Mouse (Mus musculus): ENCODE data around the gene Dnmt1. TPM values are rescaled to one million over a fixed set of nuclear protein-coding genes. Genes with fewer than 3 reads are reported as not detected.

The Dnmt1 gene
- total and polyA plus RNA-seq, 3 experiments: 148 to 209 (median 197) TPM

- no peak for TF ChIP-seq GATA1 (IDR thresholded peaks at IDR 0.05; ENCODE audit: borderline replicate concordance, low read length)
- no peak for TF ChIP-seq TAL1 (conservative IDR thresholded peaks at IDR 0.05; ENCODE audit: low read depth, low read length)
- no peak for TF ChIP-seq CTCF (IDR thresholded peaks at IDR 0.05; ENCODE audit: low read depth, low read length)
- TF ChIP-seq GATA2 (IDR thresholded peaks at IDR 0.05; ENCODE audit: borderline replicate concordance, low read depth, low read length): no peak
- TF ChIP-seq POLR2AphosphoS5 (IDR thresholded peaks at IDR 0.05; ENCODE audit: insufficient replicate concordance, low read depth, low read length): no peak
- no peak for ATAC-seq (ENCODE audit: extremely low read depth, insufficient number of reproducible peaks, low FRiP score, poor library complexity, severe bottlenecking)
- Histone ChIP-seq H3K4me3 (ENCODE audit: low read depth, low read length) (no peak overlapping the region), H3K36me3 (replicated peaks) (peaks cover 39% of the 10 kb centered on the region), H3K9me3 (replicated peaks) (no peaks in the 10 kb centered on the region), H3K4me1 (ENCODE audit: insufficient read depth, low read depth, low read length) (peaks cover 22% of the 10 kb centered on the region), H3K27me3 (ENCODE audit: insufficient read depth, low read length) (no peaks in the 10 kb centered on the region; the same call in 1 of the 2 replicates)
- DNase-seq (ENCODE audit: low spot score): no peak
These were observed 6.3 kb upstream of the Dnmt1 start for GRCm38 (mm10) chr9:20966008-20966407.

- H3K27me3 ChIP-seq (ENCODE audit: insufficient read depth, low read length): peaks cover 3% of the 10 kb centered on the region
- peaks cover 22% of the 10 kb centered on the region for H3K4me1 ChIP-seq (ENCODE audit: insufficient read depth, low read depth, low read length)
- no peak for TF ChIP-seq GATA2 (IDR thresholded peaks at IDR 0.05; ENCODE audit: borderline replicate concordance, low read depth, low read length)
- no peak for TF ChIP-seq POLR2AphosphoS5 (IDR thresholded peaks at IDR 0.05; ENCODE audit: insufficient replicate concordance, low read depth, low read length)
- no peak overlapping the region for H3K4me3 ChIP-seq (ENCODE audit: low read depth, low read length)
- H3K9me3 ChIP-seq (replicated peaks): no peaks in the 10 kb centered on the region
- no peak for DNase-seq (ENCODE audit: low spot score)
- H3K36me3 ChIP-seq (replicated peaks): peaks cover 39% of the 10 kb centered on the region
- ATAC-seq (ENCODE audit: extremely low read depth, insufficient number of reproducible peaks, low FRiP score, poor library complexity, severe bottlenecking): no peak
These were observed 5.9 kb upstream of the Dnmt1 start for GRCm38 (mm10) chr9:20965606-20966005.

- no peak overlapping the region for H3K4me3 ChIP-seq (ENCODE audit: low read depth, low read length)
- ATAC-seq (ENCODE audit: extremely low read depth, insufficient number of reproducible peaks, low FRiP score, poor library complexity, severe bottlenecking): no peak
- H3K36me3 ChIP-seq (replicated peaks): peaks cover 13% of the 10 kb centered on the region
- DNase-seq (ENCODE audit: low spot score): no peak
- peaks cover 16% of the 10 kb centered on the region for H3K4me1 ChIP-seq (ENCODE audit: insufficient read depth, low read depth, low read length)
- TF ChIP-seq CTCF (IDR thresholded peaks at IDR 0.05; ENCODE audit: low read depth, low read length): no peak
- TF ChIP-seq GATA1 (IDR thresholded peaks at IDR 0.05; ENCODE audit: borderline replicate concordance, low read length): no peak
- TF ChIP-seq TAL1 (conservative IDR thresholded peaks at IDR 0.05; ENCODE audit: low read depth, low read length): no peak
- no peak for TF ChIP-seq POLR2AphosphoS5 (IDR thresholded peaks at IDR 0.05; ENCODE audit: insufficient replicate concordance, low read depth, low read length)
- TF ChIP-seq GATA2 (IDR thresholded peaks at IDR 0.05; ENCODE audit: borderline replicate concordance, low read depth, low read length): no peak
- H3K9me3 ChIP-seq (replicated peaks): no peaks in the 10 kb centered on the region
- H3K27me3 ChIP-seq (ENCODE audit: insufficient read depth, low read length): peaks cover 30% of the 10 kb centered on the region
These were observed 1.9 kb upstream of the Dnmt1 start for GRCm38 (mm10) chr9:20961557-20961956.

DNA sequence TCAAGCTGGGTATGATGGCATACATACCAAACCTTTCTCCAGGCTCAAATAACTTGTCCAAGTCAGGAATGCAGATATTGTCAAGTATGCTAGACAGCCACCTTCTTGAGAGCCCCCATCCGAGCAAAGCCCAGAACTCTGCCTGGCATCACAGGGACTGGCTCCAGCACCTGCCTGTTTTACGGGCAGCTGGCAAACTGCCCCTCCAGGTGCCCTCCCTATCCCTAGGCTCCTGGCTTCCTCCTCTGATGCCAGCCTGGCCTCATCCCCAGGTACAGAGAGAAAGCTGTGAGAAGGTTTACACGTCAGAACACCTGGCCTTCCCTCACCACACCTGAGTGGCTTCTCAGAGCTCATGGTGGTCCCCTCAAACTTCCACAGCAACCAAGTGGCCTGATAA, 2.7 kb downstream of the Dnmt1 start:
- ATAC-seq (ENCODE audit: extremely low read depth, insufficient number of reproducible peaks, low FRiP score, poor library complexity, severe bottlenecking) (no peak), DNase-seq (ENCODE audit: low spot score) (no peak)
- no peak for TF ChIP-seq CTCF (IDR thresholded peaks at IDR 0.05; ENCODE audit: low read depth, low read length)
- TF ChIP-seq GATA2 (IDR thresholded peaks at IDR 0.05; ENCODE audit: borderline replicate concordance, low read depth, low read length): no peak
- no peak for TF ChIP-seq GATA1 (IDR thresholded peaks at IDR 0.05; ENCODE audit: borderline replicate concordance, low read length)
- TF ChIP-seq POLR2AphosphoS5 (IDR thresholded peaks at IDR 0.05; ENCODE audit: insufficient replicate concordance, low read depth, low read length): no peak
- TF ChIP-seq TAL1 (conservative IDR thresholded peaks at IDR 0.05; ENCODE audit: low read depth, low read length): no peak
- Histone ChIP-seq H3K9me3 (replicated peaks) (no peaks in the 10 kb centered on the region), H3K4me1 (ENCODE audit: insufficient read depth, low read depth, low read length) (peaks cover 9% of the 10 kb centered on the region), H3K27me3 (ENCODE audit: insufficient read depth, low read length) (peaks cover 34% of the 10 kb centered on the region), H3K36me3 (replicated peaks) (no peaks in the 10 kb centered on the region), H3K4me3 (ENCODE audit: low read depth, low read length) (no peak overlapping the region)

DNA sequence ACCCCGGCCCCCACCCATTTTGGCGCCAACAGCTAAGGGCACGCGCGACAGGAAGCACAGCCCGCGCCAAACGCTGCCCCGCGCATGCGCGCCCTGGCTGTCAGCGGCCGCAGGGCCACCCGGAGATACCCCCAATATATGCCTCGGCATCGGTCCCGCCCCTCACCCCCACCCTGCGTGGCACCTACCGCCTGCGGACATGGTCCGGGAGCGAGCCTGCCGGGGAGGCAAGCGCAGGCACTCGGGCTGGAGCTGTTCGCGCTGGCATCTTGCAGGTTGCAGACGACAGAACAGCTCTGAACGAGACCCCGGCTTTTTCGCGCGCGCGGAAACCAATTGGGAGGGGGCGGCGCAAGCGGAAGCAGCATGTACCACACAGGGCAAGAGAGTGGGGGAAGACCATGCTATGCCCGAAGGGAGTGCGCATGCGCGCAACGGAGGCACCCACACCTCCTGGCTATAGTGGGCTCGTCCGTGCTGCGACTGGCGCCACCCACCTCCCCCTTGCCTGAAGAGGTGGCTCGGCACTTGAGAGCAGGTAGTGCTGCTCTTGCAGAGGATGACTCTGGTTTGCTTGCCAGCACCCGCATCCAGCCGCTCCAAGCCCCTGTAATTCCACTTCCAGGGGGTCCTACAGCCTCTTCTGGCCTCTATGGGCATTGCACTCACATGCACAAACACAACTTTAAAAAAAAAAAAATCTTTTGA, 7.0 kb downstream of the Dnmt1 start:
- H3K27me3 ChIP-seq (ENCODE audit: insufficient read depth, low read length): peaks cover 10% of the 10 kb centered on the region
- peak; percentile 89 for DNase-seq (ENCODE audit: low spot score)
- ATAC-seq (ENCODE audit: extremely low read depth, insufficient number of reproducible peaks, low FRiP score, poor library complexity, severe bottlenecking): peak; percentile 92
- no peak for TF ChIP-seq CTCF (IDR thresholded peaks at IDR 0.05; ENCODE audit: low read depth, low read length)
- no peak for TF ChIP-seq POLR2AphosphoS5 (IDR thresholded peaks at IDR 0.05; ENCODE audit: insufficient replicate concordance, low read depth, low read length)
- TF ChIP-seq GATA2 (IDR thresholded peaks at IDR 0.05; ENCODE audit: borderline replicate concordance, low read depth, low read length): no peak
- no peak for TF ChIP-seq TAL1 (conservative IDR thresholded peaks at IDR 0.05; ENCODE audit: low read depth, low read length)
- no peak for TF ChIP-seq GATA1 (IDR thresholded peaks at IDR 0.05; ENCODE audit: borderline replicate concordance, low read length)
- no peaks in the 10 kb centered on the region for H3K9me3 ChIP-seq (replicated peaks)
- peak overlapping the region; percentile 89 for H3K4me3 ChIP-seq (ENCODE audit: low read depth, low read length)
- peaks cover 38% of the 10 kb centered on the region for H3K36me3 ChIP-seq (replicated peaks)
- peaks cover 46% of the 10 kb centered on the region for H3K4me1 ChIP-seq (ENCODE audit: insufficient read depth, low read depth, low read length)

DNA sequence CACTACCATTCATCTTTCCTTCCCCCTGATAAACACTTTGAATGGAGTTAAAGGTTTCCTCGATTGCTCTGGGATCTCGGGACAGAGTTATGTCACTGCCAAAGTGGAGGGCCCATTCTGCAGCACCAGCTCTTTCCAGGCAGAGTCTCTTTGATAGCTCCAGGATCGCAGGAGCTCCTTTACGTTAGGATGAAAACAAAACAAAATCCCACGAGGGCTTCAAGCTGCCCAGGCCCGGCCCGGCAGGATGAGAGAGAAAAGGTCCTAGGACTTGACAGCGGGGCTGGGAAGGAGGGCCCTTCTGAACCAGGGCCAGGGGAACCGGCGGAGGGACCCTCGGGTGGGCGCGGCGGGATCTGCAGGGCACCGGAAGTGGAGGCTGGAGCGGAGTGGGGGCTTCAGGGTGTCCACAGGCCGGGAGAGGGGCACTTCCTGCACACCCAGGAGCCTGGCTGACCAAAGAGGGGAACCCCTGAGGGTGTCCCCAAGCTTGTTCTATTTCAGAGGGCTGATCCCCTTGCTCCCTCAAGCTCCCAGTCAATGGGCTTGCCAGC, 7.6 kb downstream of the Dnmt1 start:
- ATAC-seq (ENCODE audit: extremely low read depth, insufficient number of reproducible peaks, low FRiP score, poor library complexity, severe bottlenecking): no peak
- peaks cover 8% of the 10 kb centered on the region for H3K27me3 ChIP-seq (ENCODE audit: insufficient read depth, low read length)

More for the DNA sequence above, 7.6 kb downstream of the Dnmt1 start:
- H3K4me1 ChIP-seq (ENCODE audit: insufficient read depth, low read depth, low read length): peaks cover 52% of the 10 kb centered on the region
- TF ChIP-seq CTCF (IDR thresholded peaks at IDR 0.05; ENCODE audit: low read depth, low read length) (no peak), TAL1 (conservative IDR thresholded peaks at IDR 0.05; ENCODE audit: low read depth, low read length) (no peak)
- H3K4me3 ChIP-seq (ENCODE audit: low read depth, low read length): peak overlapping the region; percentile 89
- no peak for DNase-seq (ENCODE audit: low spot score)
- no peaks in the 10 kb centered on the region for H3K9me3 ChIP-seq (replicated peaks)
- H3K36me3 ChIP-seq (replicated peaks): peaks cover 44% of the 10 kb centered on the region

Measured in G1E (cell line).